Mouse (Mus musculus) lung, embryonic 16.5 days (tissue): Measurements from ENCODE around the gene A730046J19Rik. TPM values are rescaled to one million over a fixed set of nuclear protein-coding genes. Genes with fewer than 3 reads are reported as not detected.

ENCODE experiments used
- ATAC-seq: fragments of 200-750 bp; cut with Nextera tagmentation; 2 replicates; pipeline ENCODE4 v1.8.0; 2017; ENCODE audit warnings: low read depth, mild to moderate bottlenecking, moderate library complexity
- H3K27ac ChIP-seq: fragments of 300-500 bp; sonication (generic); 2 replicates; pipeline ENCODE4 v1.5.1; 2014; ENCODE audit warnings: mild to moderate bottlenecking, control low read depth, low read length
- H3K27me3 ChIP-seq: fragments of 300-500 bp; sonication (generic); 2 replicates; pipeline ENCODE4 v1.6.1; 2014; ENCODE audit warnings: low read depth, low read length, mixed read lengths; ENCODE audit not compliant: control insufficient read depth, insufficient read depth
- H3K36me3 ChIP-seq: fragments of 300-500 bp; sonication (generic); 2 replicates; pipeline ENCODE4 v1.6.1; 2014; ENCODE audit warnings: low read length; ENCODE audit not compliant: control insufficient read depth, insufficient read depth
- H3K4me1 ChIP-seq: fragments of 300-500 bp; sonication (generic); replicated peaks from 2 replicates; pipeline ENCODE4 v1.6.1; 2014; ENCODE audit warnings: low read length, mixed read lengths; ENCODE audit not compliant: control insufficient read depth, insufficient read depth
- H3K4me2 ChIP-seq: fragments of 300-500 bp; sonication (generic); 2 replicates; pipeline ENCODE4 v1.6.1; 2014; ENCODE audit warnings: low read depth, low read length, control low read depth
- H3K4me3 ChIP-seq: fragments of 300-500 bp; sonication (generic); 2 replicates; pipeline ENCODE4 v1.5.1; 2014; ENCODE audit warnings: mild to moderate bottlenecking, low read length, control low read depth
- H3K9ac ChIP-seq: fragments of 300-500 bp; sonication (generic); 2 replicates; pipeline ENCODE4 v1.6.1; 2014; ENCODE audit warnings: low read length, control low read depth
- H3K9me3 ChIP-seq: fragments of 300-500 bp; sonication (generic); 2 replicates; pipeline ENCODE4 v1.6.1; 2016; ENCODE audit warnings: low read length; ENCODE audit not compliant: control insufficient read depth
- WGBS: fragments of 180-500 bp; shearing (Covaris S2); extraction: QIAGEN DNeasy Blood & Tissue Kit; methylation state at CpG from one replicate; pipeline ENCODE4 v1.1.7; 2014; 5-methylcytosine and 5-hydroxymethylcytosine counted together
- polyA plus RNA-seq: library from polyadenylated mRNA; unstranded; fragments of >200 nt; fragmentation: Nextera tagmentation; extraction: Ambion mirVana; gene quantifications from 2 replicates; pipeline ENCODE4 v1.2.1, GENCODE M21; 2015

The A730046J19Rik gene
- polyA plus RNA-seq, result 0.53 and 0.54 TPM in 2 replicates

GRCm38 (mm10) chrX:144153523-144153922 is at the start of gene A730046J19Rik:
Gene A730046J19Rik (plus strand): TSS chrX:144153695.
- Histone ChIP-seq H3K27me3 (no peaks in the 10 kb centered on the region; the same call in 1 of the 2 replicates), H3K4me3 (peak within 1 kb of the TSS; percentile 2; the same call in 1 of the 2 replicates), H3K4me1 (no peaks in the 10 kb centered on the region), H3K4me2 (peak within 1 kb of the TSS; percentile 19), H3K9me3 (no peaks in the 10 kb centered on the region), H3K36me3 (no peaks in the 10 kb centered on the region), H3K27ac (no peak within 1 kb of the TSS), H3K9ac (no peak within 1 kb of the TSS)
- no peak for ATAC-seq
- 11% methylated on average over 8 of the region's 8 CpGs for WGBS

- WGBS, result 51% methylated on average over 2 of the region's 2 CpGs
- no peak for ATAC-seq
These were observed 48.7 kb upstream of the A730046J19Rik start for GRCm38 (mm10) chrX:144104619-144105416.

GRCm38 (mm10) chrX:144136281-144136680 is 17.2 kb upstream of the A730046J19Rik start:
- no peaks in the 10 kb centered on the region for H3K4me1 ChIP-seq
- no peak overlapping the region for H3K27ac ChIP-seq
- H3K9ac ChIP-seq, result no peak overlapping the region
- no peaks in the 10 kb centered on the region for H3K9me3 ChIP-seq
- no peaks in the 10 kb centered on the region for H3K36me3 ChIP-seq
- H3K4me2 ChIP-seq, result no peak overlapping the region
- no peak overlapping the region for H3K4me3 ChIP-seq
- no peak for ATAC-seq
- H3K27me3 ChIP-seq, result no peaks in the 10 kb centered on the region
- 56% methylated on average over 1 of the region's 1 CpGs for WGBS

More at GRCm38 (mm10) chrX:144104619-144105416, 48.7 kb upstream of the A730046J19Rik start:
- Histone ChIP-seq H3K36me3 (no peaks in the 10 kb centered on the region), H3K27ac (no peak overlapping the region), H3K9me3 (no peaks in the 10 kb centered on the region), H3K27me3 (no peaks in the 10 kb centered on the region), H3K4me3 (no peak overlapping the region), H3K9ac (no peak overlapping the region), H3K4me2 (no peak overlapping the region), H3K4me1 (no peaks in the 10 kb centered on the region)

- H3K4me3 ChIP-seq, result no peak overlapping the region
- H3K36me3 ChIP-seq, result no peaks in the 10 kb centered on the region
- H3K9ac ChIP-seq, result no peak overlapping the region
- no peaks in the 10 kb centered on the region for H3K9me3 ChIP-seq
- no peaks in the 10 kb centered on the region for H3K4me1 ChIP-seq
- no peak overlapping the region for H3K27ac ChIP-seq
- WGBS, result 68% methylated on average over 2 of the region's 2 CpGs
- no peaks in the 10 kb centered on the region; the same call in 1 of the 2 replicates for H3K27me3 ChIP-seq
- H3K4me2 ChIP-seq, result no peak overlapping the region
- no peak for ATAC-seq
These were observed 3.5 kb upstream of the A730046J19Rik start for GRCm38 (mm10) chrX:144149987-144150386.

GRCm38 (mm10) chrX:144154111-144154510 is 616 bp downstream of the A730046J19Rik start:
- Histone ChIP-seq H3K36me3 (no peaks in the 10 kb centered on the region), H3K4me3 (peak overlapping the region; percentile 2; the same call in 1 of the 2 replicates), H3K4me1 (no peaks in the 10 kb centered on the region), H3K9ac (no peak overlapping the region), H3K4me2 (peak overlapping the region; percentile 19), H3K27ac (no peak overlapping the region), H3K9me3 (no peaks in the 10 kb centered on the region), H3K27me3 (no peaks in the 10 kb centered on the region; the same call in 1 of the 2 replicates)
- WGBS, result 22% methylated on average over 7 of the region's 7 CpGs
- ATAC-seq, result no peak

- H3K27me3 ChIP-seq, result no peaks in the 10 kb centered on the region
- H3K9ac ChIP-seq, result no peak overlapping the region
- no peak overlapping the region for H3K4me3 ChIP-seq
- H3K9me3 ChIP-seq, result no peaks in the 10 kb centered on the region
- peak; percentile 59 for ATAC-seq
- H3K4me2 ChIP-seq, result no peak overlapping the region
- no peak overlapping the region for H3K27ac ChIP-seq
- 32% methylated on average over 5 of the region's 5 CpGs for WGBS
- H3K36me3 ChIP-seq, result no peaks in the 10 kb centered on the region
- H3K4me1 ChIP-seq, result no peaks in the 10 kb centered on the region
These were observed 9.4 kb downstream of the A730046J19Rik start for GRCm38 (mm10) chrX:144162936-144163335.

Other genes with a start within 250 kb of the A730046J19Rik start
- gene Dcx, start 220.4 kb upstream of the A730046J19Rik start, polyA plus RNA-seq, result 1.3 and 1.7 TPM in 2 replicates
- gene Alg13, start 164.1 kb downstream of the A730046J19Rik start, polyA plus RNA-seq, result 19.3 and 21.3 TPM in 2 replicates